Mouse (Mus musculus) c-Kit-positive CD71-positive TER-119-negative erythroid progenitor cells, embryonic 14.5 days (primary cell): ENCODE results near the gene Diras2.
"Not testable (repeated sequence)": the region's sequence is repeated elsewhere in the genome, so short reads cannot be mapped to it uniquely, and the experiment has no call there.

Experiments
- DNase-seq: peaks from one replicate; pipeline ENCODE4 v3.0.0-alpha.2; 2013; ENCODE audit warnings: low read depth

Gene Diras2

DNA sequence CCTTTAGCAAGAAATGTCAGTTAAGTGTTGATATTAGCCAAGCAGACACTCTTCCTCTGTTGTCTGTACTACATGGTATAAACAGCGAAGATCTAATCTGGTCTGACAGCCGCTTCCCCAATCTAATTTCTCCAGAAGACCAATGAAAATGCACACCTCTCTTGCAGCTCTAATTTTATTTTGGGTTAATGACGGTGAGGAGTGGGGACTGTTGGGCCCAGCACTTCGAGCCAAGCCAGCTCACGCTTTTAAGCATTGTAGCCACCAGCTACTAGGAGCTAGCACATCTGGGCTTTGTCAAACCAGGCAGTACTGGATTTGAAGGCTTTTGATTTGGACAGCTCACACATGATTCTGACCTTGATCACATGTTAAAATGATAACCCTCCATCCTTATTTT lies 14.1 kb downstream of the Diras2 start:
- no peak for DNase-seq

DNA sequence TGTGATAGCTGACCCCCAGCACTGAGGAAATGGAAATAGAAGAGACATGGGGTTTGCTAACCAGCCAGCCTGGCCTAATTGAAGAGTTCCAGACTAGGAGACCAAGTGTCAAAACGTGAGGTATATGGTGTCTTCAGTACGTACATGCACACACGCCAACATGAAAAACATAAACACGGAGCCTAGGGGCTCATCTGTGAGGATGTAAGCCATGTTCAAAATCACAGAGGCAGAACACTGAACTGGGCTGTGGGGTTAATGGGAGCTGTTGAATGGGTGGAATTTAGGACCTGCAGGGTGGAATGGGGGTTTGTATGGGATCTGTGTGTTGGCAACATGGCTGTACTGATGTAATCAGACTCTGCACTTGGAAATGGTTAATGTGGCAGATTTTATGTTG lies 14.5 kb downstream of the Diras2 start:
- no peak for DNase-seq

DNA sequence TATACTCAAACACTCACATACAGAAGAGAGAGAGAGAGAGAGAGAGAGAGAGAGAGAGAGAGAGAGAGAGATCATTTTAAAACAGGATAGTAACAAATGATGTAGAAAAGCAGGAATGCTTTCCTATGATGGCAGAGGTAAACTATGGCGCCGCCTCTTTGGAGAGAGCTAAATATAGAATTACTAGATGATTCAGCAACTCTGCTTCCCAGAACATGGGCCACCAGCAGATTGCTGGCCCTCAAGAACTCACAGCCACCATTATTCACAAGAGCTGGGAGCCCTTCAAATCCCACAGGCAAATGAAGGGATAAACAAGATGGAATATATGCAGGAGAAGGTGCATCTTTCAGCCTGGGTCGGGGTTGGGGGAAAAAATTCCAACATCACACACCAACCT lies 15.0 kb downstream of the Diras2 start:
- no peak for DNase-seq

DNA sequence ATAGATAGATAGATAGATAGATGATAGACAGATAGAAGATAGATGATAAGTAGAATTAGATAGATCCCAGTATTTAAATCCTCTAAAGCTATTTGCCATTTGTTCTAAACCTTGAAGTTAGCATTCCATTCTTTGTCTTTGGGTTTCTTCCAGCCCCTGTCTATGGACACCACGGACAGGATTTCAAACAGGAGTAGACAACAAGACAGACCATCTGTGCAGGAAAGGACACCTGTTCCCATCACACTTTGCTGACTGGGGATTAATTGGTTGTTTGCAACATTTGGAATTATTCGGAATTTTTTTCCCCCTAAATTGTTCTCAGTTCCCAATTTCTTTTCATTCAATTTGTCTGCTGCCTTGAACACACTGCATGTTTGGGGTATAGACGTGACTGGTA lies 17.5 kb downstream of the Diras2 start:
- DNase-seq: no peak

DNA sequence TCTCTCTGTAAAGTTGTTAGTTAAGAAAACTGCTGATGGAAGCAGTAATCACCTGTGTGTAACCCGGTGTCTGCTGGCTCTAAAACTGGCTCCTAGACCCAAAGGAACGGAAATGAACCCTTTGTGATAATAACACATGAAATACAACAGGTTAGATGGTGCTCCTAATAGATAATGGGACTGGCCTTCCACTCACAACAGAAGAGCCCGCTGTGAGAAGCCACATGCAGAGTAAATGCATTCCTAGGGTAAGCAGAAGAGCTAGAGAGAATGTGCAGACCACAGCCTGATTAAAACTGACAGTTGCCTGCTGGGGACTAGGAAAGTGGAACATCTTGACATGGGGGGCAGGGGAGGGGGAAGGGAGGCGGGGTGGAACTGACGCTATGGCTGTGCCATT lies 18.7 kb downstream of the Diras2 start:
- no peak for DNase-seq

DNA sequence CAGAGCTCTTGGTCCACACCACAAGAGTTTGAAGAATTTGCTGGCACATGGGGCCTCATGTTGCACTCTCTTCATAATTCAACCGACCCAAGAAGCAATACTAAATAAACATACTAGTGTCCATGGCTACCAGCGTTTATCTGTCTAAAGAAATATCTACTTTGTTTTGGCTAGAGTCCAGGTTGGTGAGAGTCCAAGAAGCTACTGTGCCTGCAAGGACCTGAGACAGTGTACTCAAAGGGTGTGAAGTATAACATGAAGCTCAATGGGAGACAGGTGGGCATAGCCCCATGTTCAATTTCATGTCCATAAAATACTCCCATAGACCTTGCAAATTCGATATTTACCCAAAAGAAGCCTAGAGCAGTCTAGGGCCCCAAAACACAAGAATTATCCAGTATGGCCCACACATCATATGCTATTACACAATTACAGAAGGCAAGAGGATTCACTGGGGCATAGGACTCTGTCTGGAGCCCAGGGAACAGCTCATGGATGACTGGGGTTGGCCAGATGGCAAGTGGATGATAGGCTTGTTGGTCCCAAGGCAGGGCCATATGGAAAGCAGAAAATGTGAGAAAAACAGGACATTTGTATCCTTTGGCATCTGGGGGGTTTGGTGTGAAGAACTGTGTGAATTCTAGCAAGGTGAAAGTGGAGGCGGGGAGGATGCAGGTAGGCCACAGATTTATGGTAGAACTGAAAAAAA lies 20.8 kb downstream of the Diras2 start:
- DNase-seq: no peak

DNA sequence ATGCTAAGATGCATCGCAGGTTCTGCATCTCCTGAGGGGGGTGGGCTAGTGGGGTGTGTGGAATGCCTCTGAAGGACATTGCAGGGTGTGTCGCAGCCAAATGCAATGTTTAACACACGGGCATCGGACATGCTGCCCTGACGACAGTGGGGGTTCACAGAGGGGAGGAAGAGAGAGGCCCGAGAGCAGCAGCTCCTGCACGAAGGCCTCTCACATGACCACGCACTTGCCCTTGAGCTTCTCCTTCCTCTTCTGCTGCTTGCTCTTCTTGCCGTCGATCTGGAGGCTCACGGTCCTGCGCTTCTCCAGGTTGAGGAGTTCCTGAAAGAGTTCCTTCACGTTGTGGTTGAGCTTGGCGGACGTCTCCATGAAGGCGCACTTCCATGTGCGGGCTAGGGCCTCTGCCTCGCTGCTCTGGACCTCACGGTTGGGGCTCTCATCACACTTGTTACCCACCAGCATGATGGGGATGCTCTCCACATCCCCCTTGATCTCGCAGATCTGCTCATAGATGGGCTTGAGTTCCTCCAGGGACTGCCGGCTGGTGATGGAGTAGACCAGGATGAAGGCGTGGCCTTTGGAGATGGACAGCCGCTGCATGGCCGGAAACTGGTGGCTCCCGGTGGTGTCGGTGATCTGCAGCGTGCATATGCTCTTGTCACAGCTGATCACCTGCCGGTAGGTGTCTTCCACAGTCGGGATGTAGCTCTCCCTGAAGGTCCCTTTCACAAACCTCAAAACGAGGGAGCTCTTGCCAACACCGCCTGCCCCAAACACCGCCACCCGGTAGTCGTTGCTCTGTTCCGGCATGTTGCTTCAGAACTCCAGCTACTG lies 23.4 kb downstream of the Diras2 start:
- no peak for DNase-seq

DNA sequence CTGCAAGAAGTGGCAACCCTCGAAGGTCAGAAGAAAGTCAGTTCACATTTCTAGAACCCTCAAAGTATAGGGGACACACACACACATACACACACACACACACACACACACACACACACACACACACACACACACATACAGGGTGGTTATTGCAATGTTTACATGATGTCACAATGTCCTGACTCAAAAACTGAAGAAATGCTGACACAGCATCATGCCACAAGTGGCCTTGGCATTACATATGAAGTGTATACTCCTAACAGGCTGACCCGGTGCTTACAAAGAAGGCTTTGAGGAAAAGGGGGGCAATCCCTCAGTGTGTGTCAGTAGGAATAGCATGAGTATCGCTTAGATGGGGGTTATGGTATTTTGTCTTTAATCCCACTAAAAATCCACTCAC lies 24.3 kb downstream of the Diras2 start:
- not testable (repeated sequence) for DNase-seq

DNA sequence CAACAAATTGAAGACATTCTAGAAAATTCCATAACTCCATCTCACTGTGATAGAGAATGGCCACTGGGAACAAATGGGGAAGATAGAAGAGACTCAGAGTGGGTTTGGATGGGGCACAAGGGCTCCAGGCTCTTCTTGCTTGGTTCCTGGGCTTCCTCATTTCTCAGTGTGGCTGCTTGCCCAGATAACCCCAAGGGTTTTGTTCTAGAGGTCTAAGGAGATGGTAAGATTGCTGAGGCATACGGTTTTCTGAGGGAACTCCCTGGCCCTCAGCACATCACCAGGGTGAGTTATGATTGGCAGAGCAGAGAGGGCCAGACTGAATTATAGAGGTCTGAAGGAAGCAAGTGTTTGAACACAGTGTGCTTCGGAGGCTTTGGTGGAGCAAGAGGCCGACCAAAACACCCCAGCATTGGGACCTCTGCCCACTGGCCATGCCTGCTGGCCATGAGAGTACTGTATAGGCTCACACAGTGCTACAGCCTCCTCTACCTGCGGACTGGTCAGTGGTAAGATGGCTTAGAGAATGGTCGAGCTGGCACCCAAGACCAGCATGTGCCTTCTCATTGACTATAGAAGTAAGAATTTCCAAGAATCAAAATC lies 25.3 kb downstream of the Diras2 start:
- not testable (repeated sequence) for DNase-seq

DNA sequence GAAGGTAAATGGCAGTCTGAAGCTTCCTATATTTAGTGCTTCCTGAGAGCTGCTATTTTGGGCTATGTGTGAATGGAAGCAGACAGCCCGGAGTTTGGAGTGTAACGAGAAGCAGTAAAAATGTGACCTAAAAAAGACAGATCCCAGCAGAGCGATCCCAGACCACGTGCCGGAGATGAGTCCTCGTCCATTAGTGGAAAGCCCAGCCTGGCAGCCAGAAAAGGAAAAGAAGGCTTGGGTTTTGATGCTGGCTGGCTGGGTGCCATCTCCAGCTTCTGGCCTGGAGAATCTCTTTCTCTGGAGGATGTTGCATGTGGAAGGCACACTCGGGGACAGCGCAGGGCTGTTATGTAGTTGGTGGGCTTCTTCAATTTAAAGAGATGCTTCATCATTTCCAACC lies 29.4 kb downstream of the Diras2 start:
- DNase-seq: no peak

DNA sequence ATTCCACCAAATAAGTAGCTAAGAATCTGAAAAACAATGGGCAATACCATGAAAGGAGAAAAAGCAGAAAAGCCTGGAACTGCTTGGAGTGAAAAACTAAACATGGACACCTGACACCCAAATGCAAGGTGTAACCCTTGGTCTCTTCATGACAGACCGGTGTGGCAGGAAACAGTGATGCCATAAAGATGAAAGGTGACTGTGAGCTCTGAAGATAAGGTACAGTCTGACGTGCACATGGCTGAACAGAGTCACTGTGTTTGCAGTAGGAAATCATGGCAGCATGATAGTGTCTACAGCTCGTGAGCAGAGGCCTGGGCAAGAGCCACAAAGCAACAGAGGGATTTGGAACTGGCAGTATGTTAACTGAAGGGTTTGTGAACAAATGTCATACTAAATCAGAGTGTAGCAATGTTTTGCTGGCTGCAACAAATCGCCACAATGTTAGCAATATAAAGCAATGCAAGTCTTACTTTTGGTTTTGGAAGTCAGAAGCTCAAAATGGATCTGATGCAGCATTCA lies 34.0 kb downstream of the Diras2 start:
- DNase-seq: no peak

DNA sequence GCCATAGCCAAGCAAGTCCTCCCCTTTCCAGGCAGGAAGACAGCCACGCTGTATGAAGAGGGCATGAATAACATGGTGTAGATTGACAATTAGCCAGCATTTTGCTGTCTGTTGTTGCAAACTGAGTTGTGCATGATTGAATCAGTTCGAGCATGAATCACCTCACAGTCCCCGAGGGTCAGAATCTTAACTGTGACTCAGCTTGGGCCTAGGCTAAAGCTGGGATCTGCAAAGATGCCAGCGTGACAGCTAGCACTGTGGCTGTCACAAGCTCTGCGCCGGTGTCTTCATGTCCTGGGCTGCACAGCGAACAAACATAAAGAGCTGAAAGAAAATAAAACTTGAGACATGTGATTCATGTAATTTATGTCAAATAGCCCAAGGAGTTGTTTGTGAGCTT lies 42.3 kb downstream of the Diras2 start:
- no peak for DNase-seq

DNA sequence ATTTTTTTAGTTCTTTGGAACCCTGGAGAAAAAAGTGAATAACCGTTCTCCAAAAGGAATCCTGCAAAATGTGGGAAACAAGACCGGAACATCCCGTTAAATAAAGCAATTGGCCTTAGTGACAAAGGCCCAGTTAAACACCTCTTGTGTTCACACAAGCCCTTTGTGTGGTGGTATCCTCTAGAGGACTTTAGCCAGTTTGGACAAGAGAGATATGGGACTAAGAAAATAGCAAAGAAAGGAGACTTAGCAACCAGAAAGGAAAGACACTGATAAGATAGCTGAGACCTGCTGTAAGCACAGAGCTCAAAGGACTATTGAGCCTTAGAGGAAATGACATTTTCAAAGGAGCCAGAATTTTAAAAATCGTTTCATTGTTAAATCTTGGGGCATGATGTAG lies 47.0 kb downstream of the Diras2 start:
- DNase-seq: no peak

DNA sequence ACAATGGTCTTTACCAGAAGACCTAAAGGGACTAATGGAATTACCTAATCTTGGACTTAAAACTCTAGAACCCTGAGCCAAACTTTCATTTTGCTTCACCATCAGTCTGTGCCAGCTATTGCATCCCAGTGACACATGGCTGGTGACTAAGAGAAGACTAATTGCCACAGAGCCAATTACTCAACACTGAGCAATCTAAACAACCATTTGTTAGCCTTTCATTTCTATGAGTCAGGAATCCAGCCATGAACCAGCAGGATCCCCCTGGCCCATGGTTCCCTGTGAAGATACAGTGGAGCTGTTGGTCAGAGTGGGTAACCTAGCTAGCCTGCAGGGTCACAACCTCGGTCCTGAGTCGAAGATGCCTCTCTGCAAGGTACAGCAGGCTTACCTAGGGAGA lies 49.3 kb downstream of the Diras2 start:
- no peak for DNase-seq

DNA sequence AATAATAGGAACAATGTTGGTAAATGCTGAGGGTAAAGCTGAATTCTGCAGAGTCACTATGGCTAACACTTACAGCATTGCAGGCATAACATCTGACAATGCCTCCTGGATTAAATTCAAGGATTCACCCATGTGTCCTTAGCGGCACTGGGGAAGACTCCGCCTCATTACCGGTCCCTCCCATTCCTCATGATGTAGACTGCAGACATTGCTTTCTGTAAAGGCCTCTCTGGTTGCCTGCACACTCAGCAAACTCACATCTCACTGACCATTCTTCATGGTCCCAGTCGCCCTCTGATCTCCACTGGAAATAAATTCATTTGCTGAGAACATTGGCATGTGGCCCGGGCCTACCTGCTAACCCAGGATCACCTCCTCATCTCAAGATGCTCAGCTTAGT lies 51.9 kb downstream of the Diras2 start:
- DNase-seq: no peak

DNA sequence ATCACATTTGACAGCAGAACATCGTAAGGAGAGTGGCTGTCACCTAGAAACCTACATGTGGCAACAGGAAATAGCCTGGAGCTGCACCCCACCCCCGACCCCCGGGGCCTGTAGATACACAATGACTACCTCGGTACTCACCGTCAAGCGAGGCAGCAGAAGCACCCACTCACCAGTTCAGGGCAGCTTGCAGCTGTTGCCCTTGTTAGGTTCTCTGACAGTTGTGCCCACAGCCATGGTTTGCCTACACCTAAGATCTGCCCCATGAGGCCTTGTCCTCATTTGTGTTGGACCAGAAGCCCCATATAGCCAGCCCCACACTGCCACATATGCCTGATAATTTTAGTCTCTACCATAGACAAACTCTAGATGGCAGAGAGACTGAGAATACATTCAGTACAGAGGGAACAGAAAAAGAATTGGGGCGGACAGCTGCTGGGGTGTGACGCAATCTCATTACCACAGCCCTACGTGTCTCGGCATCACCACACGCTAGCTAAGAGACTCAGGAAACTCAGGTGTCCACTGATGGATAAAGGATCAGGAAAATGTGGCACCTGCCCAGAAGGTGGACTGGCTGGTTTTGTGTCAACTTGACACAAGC lies 54.0 kb downstream of the Diras2 start:
- DNase-seq: no peak

DNA sequence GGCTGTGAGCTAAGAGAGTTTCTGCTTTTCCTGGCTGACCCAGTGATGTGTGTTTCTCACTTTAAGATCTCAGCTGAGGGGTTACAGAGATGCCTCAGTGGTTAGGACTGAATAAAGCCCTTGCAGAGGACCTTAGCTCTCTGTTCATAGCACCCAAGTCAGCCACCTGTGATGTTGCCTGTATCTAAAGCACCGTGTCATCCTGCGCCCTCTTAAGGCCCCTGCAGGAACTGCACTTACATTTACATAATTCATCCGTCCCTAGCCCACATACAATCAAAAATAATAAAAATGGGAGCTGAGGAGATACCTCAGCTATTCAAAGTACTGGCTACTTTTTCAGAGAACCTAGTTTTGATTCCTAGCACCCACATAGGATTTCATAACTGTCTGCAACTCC lies 54.9 kb downstream of the Diras2 start:
- DNase-seq: peak; percentile 8

DNA sequence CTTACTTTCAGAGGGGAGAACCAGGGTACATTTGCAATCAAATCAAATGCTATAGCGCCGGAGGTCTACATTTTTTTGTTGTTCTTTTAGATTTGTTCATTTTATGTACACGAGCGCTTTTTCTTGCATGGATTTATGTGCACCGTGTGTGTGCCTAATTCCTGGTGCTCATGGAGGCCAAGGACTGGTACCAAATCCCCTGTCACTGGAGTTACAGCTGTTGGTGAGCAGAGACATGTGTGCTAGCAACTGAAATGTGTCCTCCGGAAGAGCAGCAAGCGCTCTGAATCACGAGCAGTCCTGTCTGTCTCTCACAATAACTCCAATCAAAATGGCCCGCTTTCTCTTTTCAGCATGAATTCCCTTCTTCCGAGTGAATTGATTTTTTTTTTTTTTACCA lies 55.8 kb downstream of the Diras2 start:
- no peak for DNase-seq

DNA sequence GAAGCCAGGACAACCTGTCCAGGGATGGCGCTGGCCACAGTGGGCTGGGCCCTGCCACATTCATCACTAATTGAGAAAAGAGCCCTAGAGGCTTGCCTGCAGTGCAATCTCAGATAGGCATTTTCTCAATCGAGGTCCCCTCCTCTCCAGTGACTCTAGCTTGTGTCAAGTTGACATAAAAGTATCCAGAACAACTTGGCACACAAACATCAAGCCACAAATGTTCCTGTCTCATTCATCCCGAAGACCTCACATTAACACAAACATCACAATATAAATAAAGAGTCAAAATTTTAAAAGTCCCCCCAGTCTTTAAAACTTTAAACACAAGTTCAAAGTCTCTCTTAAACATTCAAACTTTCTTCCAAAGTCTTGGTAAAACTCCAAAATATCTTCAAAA lies 56.3 kb downstream of the Diras2 start:
- no peak for DNase-seq

DNA sequence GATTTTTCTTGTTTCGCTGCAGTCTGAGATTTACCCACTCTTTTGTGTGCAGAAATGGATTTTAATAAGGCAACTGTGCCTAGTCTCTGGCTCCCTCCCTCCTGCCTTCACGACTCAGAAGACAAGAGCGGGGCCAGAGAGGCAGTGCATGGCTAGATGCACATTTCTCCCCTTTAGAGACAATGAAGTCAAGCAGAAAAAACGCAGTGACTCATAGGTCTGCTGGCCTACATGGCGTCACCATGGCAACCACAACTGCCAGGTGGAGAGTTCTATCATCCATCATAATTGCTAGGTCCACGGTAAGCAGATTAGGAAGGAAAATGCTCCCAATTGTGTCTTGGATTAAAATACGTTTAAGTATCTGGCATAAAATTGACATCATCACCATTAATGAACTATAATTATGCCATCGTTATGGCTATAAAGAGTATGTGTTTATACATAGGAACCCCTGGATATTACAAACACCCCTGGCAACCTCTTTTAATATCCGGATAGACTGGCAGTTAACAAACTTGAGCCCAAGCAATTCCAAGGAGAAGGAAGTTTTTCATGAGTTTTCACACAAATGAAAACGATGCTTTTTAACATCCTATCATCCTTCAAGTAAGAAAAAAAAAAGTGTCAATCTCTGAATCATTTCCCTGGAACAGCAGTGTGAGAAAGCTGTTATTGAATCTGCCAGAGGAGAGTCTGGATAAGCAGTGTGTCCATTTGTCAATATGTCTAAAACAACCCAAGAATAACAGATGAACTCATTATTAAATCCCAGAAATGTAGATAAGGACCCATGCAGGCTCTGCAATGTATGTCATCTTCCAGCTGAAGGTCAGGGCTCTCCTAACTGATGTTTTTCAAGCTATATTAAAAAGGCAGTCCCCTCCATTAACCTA lies 61.0 kb downstream of the Diras2 start:
- no peak for DNase-seq

DNA sequence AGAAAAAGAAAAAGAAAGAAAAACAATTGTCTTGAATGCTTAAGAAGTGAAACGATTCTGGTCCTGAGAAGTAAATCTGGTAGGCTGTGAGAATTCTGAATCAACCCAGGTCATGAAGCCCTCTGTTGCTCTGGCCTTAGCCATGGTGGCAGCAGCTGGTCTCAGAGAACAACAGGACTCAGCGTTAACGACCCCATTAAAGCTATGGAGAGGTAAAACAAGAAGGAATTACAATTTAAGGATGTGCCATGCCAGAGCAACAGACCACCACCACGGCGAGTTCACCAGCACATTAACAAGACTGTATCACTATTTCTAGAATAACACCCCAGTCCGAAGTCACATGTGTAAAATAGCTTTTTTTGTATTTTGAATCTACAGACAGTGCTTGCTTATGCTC lies 65.9 kb downstream of the Diras2 start:
- DNase-seq: no peak

DNA sequence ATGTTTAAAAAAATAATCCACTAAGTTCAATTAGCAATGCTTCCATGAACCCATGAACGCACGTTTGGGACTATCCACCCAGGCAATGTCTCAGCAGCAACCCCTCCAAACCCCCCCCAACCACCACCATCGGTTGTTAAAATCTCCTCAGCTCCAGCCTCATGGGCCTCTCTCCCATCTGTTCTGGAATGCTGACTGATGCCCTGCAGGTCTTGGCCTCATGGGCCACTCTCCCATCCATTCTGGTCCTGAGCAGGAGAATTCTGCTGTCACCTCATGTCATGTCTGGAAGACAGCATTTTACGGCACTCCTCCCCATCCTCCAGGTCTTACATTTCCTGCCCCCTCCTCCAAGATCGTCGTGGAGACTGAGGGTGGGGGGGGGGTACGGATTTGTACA lies 71.1 kb downstream of the Diras2 start:
- DNase-seq: no peak
